Mouse (Mus musculus) urinary bladder, postnatal 25 days (tissue): ENCODE data around the gene Ifna6.
"Not testable (repeated sequence)": the region's sequence is repeated elsewhere in the genome, so short reads cannot be mapped to it uniquely, and the experiment has no call there.

Source experiments
- DNase-seq: peaks from one replicate; pipeline ENCODE4 v3.0.0; 2022; ENCODE audit warnings: low spot score

Gene Ifna6

DNA sequence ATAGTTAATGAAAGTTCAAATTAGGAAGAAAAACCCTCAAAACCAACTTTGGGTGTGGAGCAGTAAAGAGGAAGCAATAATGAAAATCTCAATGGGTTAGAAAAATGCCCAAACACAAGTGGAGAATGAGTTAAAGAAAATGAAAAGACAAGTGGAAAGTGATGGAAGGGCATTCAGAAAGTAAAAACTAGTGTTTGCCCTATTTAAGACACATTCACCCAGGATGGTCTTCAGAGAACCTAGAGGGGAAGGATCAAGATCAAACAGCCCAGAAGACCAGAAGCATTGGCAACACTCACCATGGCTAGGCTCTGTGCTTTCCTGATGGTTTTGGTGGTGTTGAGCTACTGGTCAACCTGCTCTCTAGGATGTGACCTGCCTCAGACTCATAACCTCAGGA lies at the start of gene Ifna6:
Gene Ifna6, plus strand, starts transcription at position 301 of the 400 bp plus-strand sequence.
- not testable (repeated sequence) for DNase-seq

GRCm38 (mm10) chr4:88779550-88779949 lies 47.7 kb upstream of the Ifna6 start, which contains the start of gene Gm13272:
Gene Gm13272 (plus strand): TSS chr4:88779850.
- DNase-seq: not testable (repeated sequence)

- not testable (repeated sequence) for DNase-seq
These were observed 46.9 kb upstream of the Ifna6 start for GRCm38 (mm10) chr4:88780320-88780719.

- not testable (repeated sequence) for DNase-seq
These were observed 45.4 kb upstream of the Ifna6 start, which contains the start of gene Ifnz for GRCm38 (mm10) chr4:88781831-88782230. Gene Ifnz (plus strand): TSS chr4:88782131.

DNA sequence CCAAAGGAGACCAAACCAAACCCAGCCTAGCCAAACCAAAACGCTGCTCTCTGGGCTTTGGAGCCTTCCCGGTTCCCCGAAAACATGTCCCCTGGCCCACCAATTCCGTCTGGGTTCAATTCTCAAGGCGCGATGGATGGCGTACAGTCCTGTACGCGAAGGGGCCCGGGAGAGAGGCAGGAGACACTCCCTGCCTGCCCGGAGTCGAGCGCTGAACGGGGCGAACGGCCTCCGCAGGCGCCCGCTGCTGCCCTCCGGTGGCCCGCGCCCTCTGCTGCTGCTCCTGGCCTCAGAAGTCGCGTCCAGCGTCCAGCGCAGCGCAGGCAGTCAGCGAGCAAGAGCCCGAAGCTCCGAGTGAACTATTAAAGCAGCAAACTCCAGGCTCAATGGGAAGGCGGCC lies 44.9 kb upstream of the Ifna6 start:
- not testable (repeated sequence) for DNase-seq

- not testable (repeated sequence) for DNase-seq
These were observed 41.8 kb upstream of the Ifna6 start, which contains the start of gene Gm13276 for GRCm38 (mm10) chr4:88785409-88785808. Gene Gm13276 (plus strand): TSS chr4:88785709.

DNA sequence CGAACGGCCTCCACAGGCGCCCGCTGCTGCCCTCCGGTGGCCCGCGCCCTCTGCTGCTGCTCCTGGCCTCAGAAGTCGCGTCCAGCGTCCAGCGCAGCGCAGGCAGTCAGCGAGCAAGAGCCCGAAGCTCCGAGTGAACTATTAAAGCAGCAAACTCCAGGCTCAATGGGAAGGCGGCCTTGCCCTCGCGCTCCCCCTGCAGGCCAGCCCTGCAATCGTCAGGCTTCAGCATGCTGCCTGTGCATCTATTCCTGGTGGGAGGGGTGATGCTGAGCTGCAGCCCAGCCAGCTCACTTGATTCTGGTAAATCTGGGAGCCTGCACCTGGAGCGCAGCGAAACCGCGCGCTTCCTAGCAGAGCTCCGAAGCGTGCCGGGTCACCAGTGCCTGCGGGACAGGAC lies 38.8 kb upstream of the Ifna6 start, which contains the start of gene Gm13277:
Gene Gm13277, plus strand, starts transcription at position 231 of the 400 bp plus-strand sequence.
- not testable (repeated sequence) for DNase-seq

DNA sequence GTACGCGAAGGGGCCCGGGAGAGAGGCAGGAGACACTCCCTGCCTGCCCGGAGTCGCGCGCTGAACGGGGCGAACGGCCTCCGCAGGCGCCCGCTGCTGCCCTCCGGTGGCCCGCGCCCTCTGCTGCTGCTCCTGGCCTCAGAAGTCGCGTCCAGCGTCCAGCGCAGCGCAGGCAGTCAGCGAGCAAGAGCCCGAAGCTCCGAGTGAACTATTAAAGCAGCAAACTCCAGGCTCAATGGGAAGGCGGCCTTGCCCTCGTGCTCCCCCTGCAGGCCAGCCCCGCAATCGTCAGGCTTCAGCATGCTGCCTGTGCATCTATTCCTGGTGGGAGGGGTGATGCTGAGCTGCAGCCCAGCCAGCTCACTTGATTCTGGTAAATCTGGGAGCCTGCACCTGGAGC lies 36.0 kb upstream of the Ifna6 start, which contains the start of gene Gm13278:
Gene Gm13278, plus strand, starts transcription at position 301 of the 400 bp plus-strand sequence.
- DNase-seq: not testable (repeated sequence)

DNA sequence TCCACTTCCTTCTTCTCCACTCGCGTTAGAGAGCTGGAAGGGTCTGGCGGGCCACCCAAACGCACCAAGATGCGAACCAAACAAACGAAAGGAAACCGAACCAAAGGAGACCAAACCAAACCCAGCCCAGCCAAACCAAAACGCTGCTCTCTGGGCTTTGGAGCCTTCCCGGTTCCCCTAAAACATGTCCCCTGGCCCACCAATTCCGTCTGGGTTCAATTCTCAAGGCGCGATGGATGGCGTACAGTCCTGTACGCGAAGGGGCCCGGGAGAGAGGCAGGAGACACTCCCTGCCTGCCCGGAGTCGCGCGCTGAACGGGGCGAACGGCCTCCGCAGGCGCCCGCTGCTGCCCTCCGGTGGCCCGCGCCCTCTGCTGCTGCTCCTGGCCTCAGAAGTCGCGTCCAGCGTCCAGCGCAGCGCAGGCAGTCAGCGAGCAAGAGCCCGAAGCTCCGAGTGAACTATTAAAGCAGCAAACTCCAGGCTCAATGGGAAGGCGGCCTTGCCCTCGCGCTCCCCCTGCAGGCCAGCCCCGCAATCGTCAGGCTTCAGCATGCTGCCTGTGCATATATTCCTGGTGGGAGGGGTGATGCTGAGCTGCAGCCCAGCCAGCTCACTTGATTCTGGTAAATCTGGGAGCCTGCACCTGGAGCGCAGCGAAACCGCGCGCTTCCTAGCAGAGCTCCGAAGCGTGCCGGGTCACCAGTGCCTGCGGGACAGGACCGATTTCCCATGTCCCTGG lies 33.1 kb upstream of the Ifna6 start, which contains the start of gene Gm13275:
Gene Gm13275, plus strand, starts transcription at position 552 of the 740 bp plus-strand sequence.
- DNase-seq: peak; percentile 81

GRCm38 (mm10) chr4:88797097-88797496 lies 30.1 kb upstream of the Ifna6 start, which contains the start of gene Gm13279:
Gene Gm13279 (plus strand): TSS chr4:88797397.
- not testable (repeated sequence) for DNase-seq

- DNase-seq: not testable (repeated sequence)
These were observed 27.9 kb upstream of the Ifna6 start, which contains the start of gene Gm13285 for GRCm38 (mm10) chr4:88799365-88799764. Gene Gm13285 (plus strand): TSS chr4:88799665.

DNA sequence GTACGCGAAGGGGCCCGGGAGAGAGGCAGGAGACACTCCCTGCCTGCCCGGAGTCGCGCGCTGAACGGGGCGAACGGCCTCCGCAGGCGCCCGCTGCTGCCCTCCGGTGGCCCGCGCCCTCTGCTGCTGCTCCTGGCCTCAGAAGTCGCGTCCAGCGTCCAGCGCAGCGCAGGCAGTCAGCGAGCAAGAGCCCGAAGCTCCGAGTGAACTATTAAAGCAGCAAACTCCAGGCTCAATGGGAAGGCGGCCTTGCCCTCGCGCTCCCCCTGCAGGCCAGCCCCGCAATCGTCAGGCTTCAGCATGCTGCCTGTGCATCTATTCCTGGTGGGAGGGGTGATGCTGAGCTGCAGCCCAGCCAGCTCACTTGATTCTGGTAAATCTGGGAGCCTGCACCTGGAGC lies 24.3 kb upstream of the Ifna6 start, which contains the start of gene Gm13287:
Gene Gm13287, plus strand, starts transcription at position 301 of the 400 bp plus-strand sequence.
- DNase-seq: not testable (repeated sequence)

DNA sequence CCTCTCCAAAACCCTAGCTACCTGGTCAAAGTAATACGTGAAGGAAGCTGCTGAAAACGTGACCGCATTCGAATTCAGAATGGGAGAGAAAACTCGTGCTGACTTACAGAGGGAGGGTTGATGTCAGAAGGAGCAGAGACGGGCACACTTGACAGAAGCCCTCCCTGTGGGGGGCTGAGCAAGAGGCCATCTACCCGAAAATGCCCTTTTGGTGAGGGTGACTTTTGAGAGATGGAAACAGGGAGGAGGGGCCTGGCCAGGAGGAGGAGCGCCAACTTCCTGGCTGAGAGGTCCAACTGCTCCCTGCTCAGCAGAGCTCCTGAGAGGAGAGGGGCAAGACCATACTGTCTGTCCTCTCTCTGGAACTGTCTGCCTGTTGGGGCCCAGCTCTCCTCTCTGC lies 22.0 kb upstream of the Ifna6 start, which contains the start of gene Gm13288:
Gene Gm13288, plus strand, starts transcription at position 301 of the 400 bp plus-strand sequence.
- DNase-seq: not testable (repeated sequence)

DNA sequence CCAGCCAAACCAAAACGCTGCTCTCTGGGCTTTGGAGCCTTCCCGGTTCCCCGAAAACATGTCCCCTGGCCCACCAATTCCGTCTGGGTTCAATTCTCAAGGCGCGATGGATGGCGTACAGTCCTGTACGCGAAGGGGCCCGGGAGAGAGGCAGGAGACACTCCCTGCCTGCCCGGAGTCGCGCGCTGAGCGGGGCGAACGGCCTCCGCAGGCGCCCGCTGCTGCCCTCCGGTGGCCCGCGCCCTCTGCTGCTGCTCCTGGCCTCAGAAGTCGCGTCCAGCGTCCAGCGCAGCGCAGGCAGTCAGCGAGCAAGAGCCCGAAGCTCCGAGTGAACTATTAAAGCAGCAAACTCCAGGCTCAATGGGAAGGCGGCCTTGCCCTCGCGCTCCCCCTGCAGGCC lies 21.5 kb upstream of the Ifna6 start:
- not testable (repeated sequence) for DNase-seq

- no peak for DNase-seq
These were observed 11.3 kb upstream of the Ifna6 start, which contains the start of gene Ifna7 for GRCm38 (mm10) chr4:88815928-88816327. Gene Ifna7 (plus strand): TSS chr4:88816228.

GRCm38 (mm10) chr4:88819659-88820058 lies 7.6 kb upstream of the Ifna6 start, which contains the start of gene Ifna11:
Gene Ifna11 (plus strand): TSS chr4:88819959.
- no peak for DNase-seq

DNA sequence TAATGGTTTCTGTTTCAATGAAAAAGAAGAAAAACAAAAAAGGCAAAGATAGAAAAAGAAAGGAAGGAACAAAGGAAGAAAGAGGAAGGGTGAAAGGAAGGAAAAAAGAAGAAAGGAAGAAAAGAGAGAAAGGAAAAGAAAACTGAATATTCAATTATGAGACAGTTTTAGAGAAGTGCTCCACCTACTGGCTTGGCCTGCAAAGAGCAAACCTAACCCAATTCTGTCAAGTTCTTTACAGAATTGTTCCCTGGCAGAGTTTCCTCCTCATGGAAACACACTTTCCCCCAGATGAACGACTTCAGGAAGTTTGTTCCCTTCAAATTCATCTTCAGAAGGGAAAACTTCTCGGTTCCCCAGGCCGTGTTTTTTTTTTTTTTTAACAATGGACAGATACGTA lies 4.2 kb upstream of the Ifna6 start:
- peak; percentile 8 for DNase-seq

GRCm38 (mm10) chr4:88830523-88830922 lies 3.3 kb downstream of the Ifna6 start:
- DNase-seq: peak; percentile 22

- not testable (repeated sequence) for DNase-seq
These were observed 8.0 kb downstream of the Ifna6 start, which contains the start of gene Ifna5 for GRCm38 (mm10) chr4:88835225-88835624. Gene Ifna5 (plus strand): TSS chr4:88835525.

GRCm38 (mm10) chr4:88838828-88839227 lies 11.6 kb downstream of the Ifna6 start:
- no peak for DNase-seq

- DNase-seq: no peak
These were observed 12.8 kb downstream of the Ifna6 start for GRCm38 (mm10) chr4:88840058-88840457.

GRCm38 (mm10) chr4:88841438-88841911 lies 14.3 kb downstream of the Ifna6 start, which contains the start of gene Ifna4:
Gene Ifna4 (plus strand): TSS chr4:88841861.
- DNase-seq: no peak
